Mouse (Mus musculus): ENCODE measurements around the gene Pdzd7.

- TF ChIP-seq CTCF (conservative IDR thresholded peaks at IDR 0.05 in 1 of 2, IDR thresholded peaks at IDR 0.05 in 1 of 2; ENCODE audit: low read depth in 2 of 2, low read length in 2 of 2) (no peak), ZNF384 (IDR thresholded peaks at IDR 0.05; ENCODE audit: low read depth, low read length) (no peak), E2F4 (IDR thresholded peaks at IDR 0.05; ENCODE audit: insufficient replicate concordance, low read depth, low read length) (no peak), HCFC1 (IDR thresholded peaks at IDR 0.05; ENCODE audit: low read depth, low read length) (no peak)
Measured at GRCm38 (mm10) chr19:45024775-45025174, 20.7 kb downstream of the Pdzd7 start.
